Mouse (Mus musculus) telencephalon, adult 2 months (tissue): ENCODE results near the gene Arsb.
A peak's percentile ranks its signal among the peaks of the same experiment; 100 is the strongest.

Experiments used
- DNase-seq: peaks from one replicate; pipeline ENCODE4 v3.0.0-alpha.2; 2011; ENCODE audit warnings: low read depth, low spot score

Gene Arsb

GRCm38 (mm10) chr13:93921831-93922565 is 150.6 kb downstream of the Arsb start:
- no peak for DNase-seq

DNA sequence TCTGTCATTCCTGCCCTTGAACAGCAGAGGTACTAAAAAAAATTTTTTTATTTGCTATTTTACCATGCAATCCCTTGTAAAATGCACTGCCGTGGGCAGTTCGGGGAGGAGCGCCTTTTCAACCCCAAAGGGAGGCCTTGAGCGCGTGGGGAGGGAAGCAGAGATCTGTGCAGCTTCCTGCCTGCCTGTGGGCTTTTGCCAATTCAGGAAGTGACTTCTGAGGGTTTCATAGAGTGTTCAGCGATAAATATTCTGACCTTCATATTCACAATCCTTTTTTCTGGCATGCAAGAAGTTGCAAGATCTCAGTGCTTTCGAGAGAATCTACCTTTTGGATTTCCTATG is 151.1 kb downstream of the Arsb start:
- no peak for DNase-seq

GRCm38 (mm10) chr13:93924735-93925432 is 153.5 kb downstream of the Arsb start:
- no peak for DNase-seq

DNA sequence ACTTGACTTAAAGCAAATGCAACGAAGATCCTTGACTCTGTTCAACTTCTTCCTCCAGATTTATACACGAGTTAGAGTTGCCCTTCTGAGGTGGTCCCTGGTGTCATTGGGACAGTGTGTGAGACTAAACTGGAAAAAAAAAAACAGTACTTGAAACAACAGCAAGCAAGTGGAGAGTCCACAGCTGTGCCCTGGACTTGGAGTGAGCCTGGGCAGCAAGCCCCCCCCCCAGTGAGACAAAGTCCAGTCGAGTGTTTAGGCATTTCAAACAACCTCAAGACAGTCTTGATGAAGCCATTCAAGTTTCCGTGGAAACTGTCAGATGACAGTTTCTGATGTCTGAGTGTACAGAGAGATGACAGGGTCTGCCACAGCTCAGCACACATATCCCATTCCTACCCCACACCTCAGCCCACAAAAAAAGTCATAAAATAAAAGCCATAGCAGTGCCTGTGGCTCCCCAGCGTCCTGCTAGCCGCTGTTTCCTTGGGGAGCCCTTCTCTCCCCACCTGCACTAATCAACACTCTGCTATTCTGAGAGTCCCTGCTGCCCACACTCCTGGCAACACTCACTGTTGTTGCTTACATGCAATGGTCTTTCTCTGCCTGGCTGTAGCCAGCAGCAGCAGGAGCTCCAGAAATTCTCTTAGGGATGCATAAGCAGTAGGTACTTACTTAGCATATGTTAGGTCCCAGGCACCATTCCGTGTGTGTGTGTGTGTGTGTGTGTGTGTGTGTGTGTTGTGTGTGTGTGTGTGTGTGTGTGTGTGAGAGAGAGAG is 159.3 kb downstream of the Arsb start:
- DNase-seq: peak; percentile 87

- no peak for DNase-seq
Observed at GRCm38 (mm10) chr13:93936455-93936854, 165.0 kb downstream of the Arsb start.

DNA sequence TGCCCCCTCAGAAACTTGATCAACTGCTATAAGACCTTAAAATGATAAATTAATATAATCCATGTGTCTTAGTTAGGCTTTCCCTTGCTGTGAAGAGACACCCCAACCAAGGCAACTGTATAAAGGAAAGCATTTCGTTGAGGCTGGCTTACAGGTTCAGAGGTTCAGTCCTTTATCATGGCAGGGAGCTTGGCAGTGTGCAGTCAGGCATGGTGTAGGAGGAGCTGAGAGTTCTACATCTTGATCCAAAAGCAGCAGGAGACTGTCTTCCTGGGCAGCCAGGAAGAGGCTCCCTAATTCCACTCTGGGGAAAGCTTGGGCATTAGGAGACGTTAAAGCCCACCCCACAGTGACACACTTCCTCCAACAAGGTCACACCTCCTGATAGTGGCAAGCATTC is 166.7 kb downstream of the Arsb start:
- no peak for DNase-seq

DNA sequence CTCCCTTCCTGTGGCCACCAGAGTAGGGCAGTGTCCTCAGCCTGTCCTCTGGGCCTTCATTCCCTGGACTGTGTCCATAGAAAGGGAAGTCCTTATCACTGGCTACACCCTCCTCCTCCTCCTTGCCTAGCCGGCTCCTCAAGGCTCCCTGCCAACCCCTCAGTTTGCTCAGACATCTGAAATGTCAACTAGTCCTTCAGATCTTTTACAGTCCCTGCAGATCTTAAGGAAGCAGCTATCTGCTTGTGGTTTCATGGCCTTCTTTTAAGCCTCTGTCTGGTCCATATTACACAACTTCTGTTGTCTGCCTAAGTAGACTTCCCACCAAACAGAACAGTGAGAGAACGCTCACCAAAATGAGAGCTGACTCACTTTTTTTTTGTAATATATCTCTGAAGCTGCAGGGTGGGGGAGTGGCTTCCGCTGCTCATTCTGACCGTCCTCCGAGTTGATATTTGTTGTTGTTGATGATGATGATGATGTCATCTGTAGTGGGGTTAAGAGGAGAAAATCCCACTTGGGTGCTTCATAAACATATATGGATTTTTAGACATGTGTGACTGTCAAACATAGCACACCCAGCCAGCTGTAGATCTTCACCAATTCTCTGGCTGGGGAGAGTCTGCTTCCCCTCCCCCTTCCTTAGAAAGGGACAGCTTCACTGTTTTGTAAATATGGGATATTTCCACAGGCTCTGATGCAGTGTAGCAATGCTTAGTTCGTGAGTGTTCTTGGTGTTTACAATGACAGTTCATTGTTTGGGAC is 168.1 kb downstream of the Arsb start:
- no peak for DNase-seq

- no peak for DNase-seq
Observed at GRCm38 (mm10) chr13:93940742-93941531, 169.5 kb downstream of the Arsb start.

- no peak for DNase-seq
Observed at GRCm38 (mm10) chr13:93950996-93951395, 179.6 kb downstream of the Arsb start.

- no peak for DNase-seq
Observed at GRCm38 (mm10) chr13:93951555-93951954, 180.1 kb downstream of the Arsb start.

GRCm38 (mm10) chr13:93952466-93952865 is 181.0 kb downstream of the Arsb start:
- DNase-seq: no peak

- DNase-seq: no peak
Observed at GRCm38 (mm10) chr13:93957907-93958306, 186.5 kb downstream of the Arsb start.

DNA sequence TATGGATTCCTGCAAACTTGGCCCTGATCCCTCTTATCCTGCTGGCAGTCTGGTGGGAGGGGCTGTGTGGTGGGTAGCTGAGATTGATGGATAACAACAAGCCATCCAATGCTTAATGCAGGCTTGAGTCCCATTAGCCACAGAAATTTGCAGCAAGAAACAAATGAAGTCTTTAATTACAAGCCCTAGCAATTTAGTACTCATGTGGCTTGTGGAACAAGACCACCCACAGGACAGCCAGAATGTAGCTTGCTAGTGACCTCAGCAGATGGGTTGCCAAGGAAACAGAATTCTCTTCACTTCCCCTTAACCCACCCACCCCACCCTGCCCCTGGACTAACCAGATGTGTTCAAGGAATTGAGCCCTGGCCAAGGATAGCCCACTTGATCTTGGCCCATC is 194.8 kb downstream of the Arsb start:
- no peak for DNase-seq

DNA sequence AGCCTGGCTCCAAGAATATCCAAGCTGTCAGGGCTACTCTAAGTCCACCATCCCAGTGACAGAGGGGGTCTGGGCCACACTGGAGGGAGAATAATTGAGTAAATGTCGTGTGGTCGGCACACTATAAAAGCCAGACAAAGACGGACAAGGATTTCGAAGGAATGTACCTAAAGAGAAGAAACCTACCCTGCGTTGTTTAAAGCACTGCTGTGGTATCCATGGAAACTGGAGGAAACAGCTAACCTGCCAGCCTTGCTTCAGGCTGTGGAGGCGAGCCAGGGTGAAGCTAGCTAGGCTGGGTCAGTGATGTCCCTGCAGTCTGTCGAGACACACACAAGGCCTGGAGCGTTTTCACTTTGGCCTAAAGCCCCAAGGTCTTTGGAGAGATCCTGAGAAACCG is 195.7 kb downstream of the Arsb start:
- DNase-seq: no peak

DNA sequence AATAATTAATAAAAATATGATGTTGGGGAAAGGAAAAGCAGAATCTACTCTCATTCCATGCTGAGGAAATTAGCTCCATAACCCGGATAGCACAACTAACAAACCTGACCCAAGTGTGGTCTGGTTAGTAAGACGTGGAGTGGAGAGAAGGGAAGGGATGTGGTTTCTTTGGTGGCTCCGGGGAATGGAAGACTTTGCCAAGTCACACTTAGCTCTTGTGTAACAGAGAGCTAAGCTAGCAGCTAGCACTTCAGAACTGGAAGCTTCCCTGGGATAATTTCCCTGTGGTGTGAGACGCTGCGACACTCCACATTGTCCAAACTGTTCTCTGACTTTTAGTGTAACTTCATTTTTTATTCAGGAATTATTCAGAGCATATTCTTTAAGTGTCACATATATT is 198.7 kb downstream of the Arsb start:
- no peak for DNase-seq

DNA sequence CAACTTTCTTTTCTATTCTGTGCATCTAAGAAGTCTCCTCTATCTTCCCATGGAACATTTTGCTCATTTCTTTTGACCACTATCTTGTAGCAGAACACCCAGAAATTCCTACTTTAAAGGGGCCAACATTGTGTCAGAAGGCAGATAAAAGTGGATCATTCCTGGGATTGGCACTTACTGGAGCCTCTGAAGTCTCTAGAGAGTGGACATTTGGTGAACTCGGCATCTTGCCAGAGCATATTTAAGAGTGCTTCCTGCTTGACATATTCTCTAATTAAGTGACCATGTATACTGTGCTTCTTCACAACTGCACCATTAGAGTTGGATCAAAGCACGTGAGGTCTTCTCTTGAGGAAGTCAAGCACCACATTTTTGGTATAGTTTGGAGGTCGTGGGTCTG is 201.0 kb downstream of the Arsb start:
- DNase-seq: no peak

- no peak for DNase-seq
Observed at GRCm38 (mm10) chr13:93975668-93976067, 204.2 kb downstream of the Arsb start.

DNA sequence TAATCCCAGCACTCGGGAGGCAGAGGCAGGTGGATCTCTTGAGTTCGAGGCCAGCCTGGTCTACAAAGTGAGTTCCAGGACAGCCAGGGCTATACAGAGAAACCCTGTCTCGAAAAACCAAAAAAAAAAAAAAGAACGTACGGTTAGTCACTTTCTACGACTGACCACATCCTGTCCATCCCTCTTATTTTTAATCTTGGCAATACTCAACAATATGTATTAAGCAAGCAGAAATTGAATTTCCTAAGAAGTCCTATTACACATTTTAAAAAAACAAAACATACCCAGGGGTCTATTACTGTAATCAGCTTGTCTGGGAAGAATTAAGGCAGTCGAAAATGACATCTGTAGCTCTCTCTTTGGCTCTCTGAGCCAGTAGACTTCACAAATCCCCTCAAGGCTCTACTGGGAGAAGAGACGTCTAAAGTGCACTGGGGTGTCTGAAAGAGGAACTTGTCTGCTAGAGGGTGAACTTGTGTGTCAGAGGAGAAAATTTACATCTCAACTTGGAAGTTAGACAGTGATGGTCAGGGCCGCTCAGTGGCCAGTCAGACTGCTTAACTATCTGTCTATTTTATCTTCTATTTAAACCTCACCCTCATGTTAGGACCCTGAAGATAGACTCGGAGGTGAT is 205.6 kb downstream of the Arsb start:
- no peak for DNase-seq

DNA sequence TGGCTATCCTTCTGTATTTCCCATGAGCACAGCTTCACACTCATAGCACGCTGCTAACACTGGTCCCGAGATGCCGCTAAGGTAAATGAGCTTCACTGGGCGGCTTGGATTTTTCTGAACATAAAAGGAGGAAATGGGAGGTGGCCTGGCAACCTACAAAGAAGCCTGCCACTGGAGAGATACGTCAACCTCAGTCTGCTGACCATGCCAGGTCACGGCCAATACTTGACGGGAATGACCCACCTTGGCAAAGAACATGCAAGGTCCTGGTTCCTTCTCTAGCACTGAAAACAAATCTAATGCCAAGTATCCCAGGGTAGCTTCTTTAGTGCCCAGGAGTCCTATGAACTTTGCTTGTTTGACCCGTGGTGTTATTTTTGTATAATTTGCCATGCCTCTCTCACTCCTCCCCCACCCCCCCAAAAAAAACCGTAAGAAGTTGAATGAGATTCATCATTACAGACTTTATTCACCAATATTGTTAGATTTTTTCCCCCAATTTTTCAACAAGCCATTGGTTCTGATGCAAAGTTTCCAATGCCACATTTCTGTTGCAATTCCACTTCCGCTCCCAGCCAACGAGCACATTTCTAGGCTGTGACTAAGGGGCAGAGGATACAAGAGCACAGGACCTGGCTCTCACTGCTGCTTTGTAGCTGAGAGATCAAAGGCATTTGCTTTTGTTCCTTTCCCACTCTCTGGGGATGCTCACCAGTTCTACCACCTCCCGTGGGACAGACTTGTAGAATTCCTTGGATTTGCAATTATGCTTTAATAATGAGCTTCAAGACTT is 207.5 kb downstream of the Arsb start:
- no peak for DNase-seq

- no peak for DNase-seq
Observed at GRCm38 (mm10) chr13:93979754-93980153, 208.3 kb downstream of the Arsb start.
